Mouse (Mus musculus): ENCODE measurements around the gene Aldh1a3. TPM values are rescaled to one million over a fixed set of nuclear protein-coding genes. Genes with fewer than 3 reads are reported as not detected.

The Aldh1a3 gene
- polyA plus RNA-seq, 1 experiment: 2.0 TPM

DNA sequence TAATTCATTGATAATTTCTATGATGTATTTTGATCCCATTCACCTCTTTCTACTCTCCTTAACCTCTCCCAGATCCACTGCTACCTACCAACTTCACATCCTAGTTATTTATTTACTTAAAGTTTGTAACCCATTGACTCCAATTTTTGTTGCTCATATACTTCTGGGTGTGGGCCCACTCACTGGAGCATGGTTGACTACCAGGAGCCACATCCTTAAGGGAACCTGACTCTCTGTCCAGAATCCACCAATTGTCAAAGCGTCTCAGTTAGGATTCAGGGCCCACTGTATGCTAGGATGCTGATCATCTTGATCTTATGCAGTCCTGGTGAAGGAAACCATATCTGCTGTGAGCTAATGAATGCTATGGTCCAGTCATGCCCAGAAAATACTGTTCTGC, 35.8 kb upstream of the Aldh1a3 start:
- Histone ChIP-seq H3K4me2 (ENCODE audit: low read depth) (no peak overlapping the region), H3K36me3 (ENCODE audit: control insufficient read depth, insufficient read depth) (no peaks in the 10 kb centered on the region), H3ac (ENCODE audit: control insufficient read depth, insufficient read length) (no peak overlapping the region), H3K79me2 (ENCODE audit: control insufficient read depth, insufficient read depth) (no peaks in the 10 kb centered on the region), H3K4me3 (no peak overlapping the region), H3K27me3 (ENCODE audit: control insufficient read depth, insufficient read depth, insufficient read length) (no peaks in the 10 kb centered on the region)
- no peak for TF ChIP-seq REST (IDR thresholded peaks at IDR 0.05; ENCODE audit: insufficient read depth, insufficient read length)
- no peak for TF ChIP-seq CEBPB (IDR thresholded peaks at IDR 0.05; ENCODE audit: insufficient read depth, poor library complexity, severe bottlenecking)
- no peak for TF ChIP-seq MYOD1 (IDR thresholded peaks at IDR 0.05; ENCODE audit: control insufficient read depth in 1 of 3, insufficient read length in 2 of 3, low read depth in 2 of 3)
- TF ChIP-seq TCF3 (IDR thresholded peaks at IDR 0.05; ENCODE audit: insufficient read length, low read depth): no peak
- TF ChIP-seq POLR2A (IDR thresholded peaks at IDR 0.05; ENCODE audit: insufficient read length, low read depth): no peak
- TF ChIP-seq USF1 (IDR thresholded peaks at IDR 0.05; ENCODE audit: low read depth): no peak
- TF ChIP-seq POLR2AphosphoS2 (IDR thresholded peaks at IDR 0.05; ENCODE audit: insufficient read length, low read depth): no peak
- TF ChIP-seq SRF (IDR thresholded peaks at IDR 0.05; ENCODE audit: control insufficient read depth, insufficient read length, low read depth): no peak
- TF ChIP-seq E2F4 (IDR thresholded peaks at IDR 0.05; ENCODE audit: insufficient read depth): no peak
- no peak for TF ChIP-seq TCF12 (IDR thresholded peaks at IDR 0.05; ENCODE audit: insufficient read depth, poor library complexity, severe bottlenecking)
- no peak for TF ChIP-seq MYOG (IDR thresholded peaks at IDR 0.05; ENCODE audit: control insufficient read depth in 1 of 3, insufficient read depth in 1 of 3, insufficient read length in 2 of 3, low read depth in 2 of 3)
- TF ChIP-seq MAX (IDR thresholded peaks at IDR 0.05; ENCODE audit: low read depth): no peak

- no peaks in the 10 kb centered on the region for H3K79me2 ChIP-seq (ENCODE audit: control insufficient read depth, insufficient read depth)
- H3K4me3 ChIP-seq: no peak overlapping the region
- TF ChIP-seq E2F4 (IDR thresholded peaks at IDR 0.05; ENCODE audit: insufficient read depth) (no peak), MAX (IDR thresholded peaks at IDR 0.05; ENCODE audit: low read depth) (no peak), REST (IDR thresholded peaks at IDR 0.05; ENCODE audit: insufficient read depth, insufficient read length) (no peak), USF1 (IDR thresholded peaks at IDR 0.05; ENCODE audit: low read depth) (no peak), CEBPB (IDR thresholded peaks at IDR 0.05; ENCODE audit: insufficient read depth, poor library complexity, severe bottlenecking) (no peak), MYOD1 (IDR thresholded peaks at IDR 0.05; ENCODE audit: control insufficient read depth in 1 of 3, insufficient read length in 2 of 3, low read depth in 2 of 3) (no peak)
Measured at GRCm38 (mm10) chr7:66451622-66452295, 24.4 kb upstream of the Aldh1a3 start.

GRCm38 (mm10) chr7:66449971-66450752, 22.8 kb upstream of the Aldh1a3 start:
- TF ChIP-seq E2F4 (IDR thresholded peaks at IDR 0.05; ENCODE audit: insufficient read depth): no peak
- TF ChIP-seq POLR2A (IDR thresholded peaks at IDR 0.05; ENCODE audit: insufficient read length, low read depth): peak; percentile 49
- Histone ChIP-seq H3K36me3 (ENCODE audit: control insufficient read depth, insufficient read depth) (no peaks in the 10 kb centered on the region), H3K4me3 (peak overlapping the region; percentile 20), H3ac (ENCODE audit: control insufficient read depth, insufficient read length) (no peak overlapping the region), H3K79me2 (ENCODE audit: control insufficient read depth, insufficient read depth) (no peaks in the 10 kb centered on the region), H3K27me3 (ENCODE audit: control insufficient read depth, insufficient read depth, insufficient read length) (no peaks in the 10 kb centered on the region), H3K4me2 (ENCODE audit: low read depth) (peak overlapping the region; percentile 74)

More at GRCm38 (mm10) chr7:66451622-66452295, 24.4 kb upstream of the Aldh1a3 start:
- Histone ChIP-seq H3K27me3 (ENCODE audit: control insufficient read depth, insufficient read depth, insufficient read length) (no peaks in the 10 kb centered on the region), H3ac (ENCODE audit: control insufficient read depth, insufficient read length) (no peak overlapping the region), H3K4me2 (ENCODE audit: low read depth) (no peak overlapping the region), H3K36me3 (ENCODE audit: control insufficient read depth, insufficient read depth) (no peaks in the 10 kb centered on the region)

DNA sequence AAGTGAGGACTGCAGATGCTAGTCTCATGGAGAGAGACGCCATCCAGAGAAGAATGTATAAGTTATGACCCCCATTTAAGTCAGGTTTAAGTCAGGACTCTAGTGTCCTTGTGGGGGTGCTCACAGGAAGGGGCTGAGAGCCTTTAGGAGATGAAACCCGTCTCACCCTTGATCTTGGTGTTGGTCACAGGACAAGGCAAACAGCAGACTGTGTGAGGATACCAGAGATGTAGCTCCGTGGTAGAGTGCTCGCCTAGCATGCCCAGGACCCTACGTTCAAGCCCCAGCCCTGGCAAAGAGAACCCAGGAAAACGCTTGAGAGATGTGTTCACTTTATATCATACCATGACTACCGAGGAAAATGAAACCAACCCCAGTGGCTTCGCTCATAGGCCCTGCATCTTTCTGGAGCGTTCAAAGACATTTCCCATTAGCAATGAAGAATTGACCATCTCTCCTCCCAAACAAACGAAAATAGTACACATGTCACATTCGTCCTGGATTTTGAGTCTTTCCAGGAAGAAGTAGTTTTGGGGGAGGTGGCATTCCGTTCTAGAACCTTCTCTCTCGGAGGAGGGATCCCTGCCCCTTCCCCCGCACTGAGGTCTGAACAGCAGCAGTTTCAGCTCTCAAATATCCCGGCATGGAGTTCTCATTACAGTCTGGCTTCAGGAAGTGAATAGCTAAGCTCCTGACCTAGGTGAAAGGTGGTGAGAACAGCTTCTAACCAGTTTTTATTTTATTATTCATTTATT, 21.6 kb upstream of the Aldh1a3 start:
- no peaks in the 10 kb centered on the region for H3K27me3 ChIP-seq (ENCODE audit: control insufficient read depth, insufficient read depth, insufficient read length)
- H3K36me3 ChIP-seq (ENCODE audit: control insufficient read depth, insufficient read depth): no peaks in the 10 kb centered on the region
- peak overlapping the region; percentile 20 for H3K4me3 ChIP-seq
- no peaks in the 10 kb centered on the region for H3K79me2 ChIP-seq (ENCODE audit: control insufficient read depth, insufficient read depth)
- H3K4me2 ChIP-seq (ENCODE audit: low read depth): peak overlapping the region; percentile 74
- TF ChIP-seq TCF3 (IDR thresholded peaks at IDR 0.05; ENCODE audit: insufficient read length, low read depth): no peak
- no peak for TF ChIP-seq REST (IDR thresholded peaks at IDR 0.05; ENCODE audit: insufficient read depth, insufficient read length)
- no peak for TF ChIP-seq SRF (IDR thresholded peaks at IDR 0.05; ENCODE audit: control insufficient read depth, insufficient read length, low read depth)
- no peak for TF ChIP-seq CEBPB (IDR thresholded peaks at IDR 0.05; ENCODE audit: insufficient read depth, poor library complexity, severe bottlenecking)
- TF ChIP-seq MYOD1 (IDR thresholded peaks at IDR 0.05; ENCODE audit: control insufficient read depth in 1 of 3, insufficient read length in 2 of 3, low read depth in 2 of 3): no peak
- H3ac ChIP-seq (ENCODE audit: control insufficient read depth, insufficient read length): no peak overlapping the region

DNA sequence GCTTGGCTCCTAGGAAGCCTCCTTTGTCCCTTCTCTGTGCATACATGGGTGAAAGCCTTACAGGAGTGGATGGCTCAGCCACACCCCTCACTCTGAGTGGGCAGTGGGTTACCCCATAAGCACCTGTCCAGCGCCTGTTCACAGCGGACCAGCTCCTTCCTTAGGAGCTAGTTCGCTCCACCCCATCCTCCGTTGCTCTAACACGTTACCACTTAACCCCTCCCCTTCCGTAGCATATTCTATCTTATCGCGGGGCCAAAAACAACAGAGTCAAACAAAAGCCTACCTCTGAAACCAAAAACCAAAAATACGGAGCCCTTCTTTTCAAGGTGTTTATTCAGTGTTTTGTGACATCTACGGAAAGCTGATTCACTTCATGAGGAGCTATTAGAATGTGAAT, 21.0 kb upstream of the Aldh1a3 start:
- H3K36me3 ChIP-seq (ENCODE audit: control insufficient read depth, insufficient read depth): no peaks in the 10 kb centered on the region
- H3K4me2 ChIP-seq (ENCODE audit: low read depth): no peak overlapping the region
- H3K4me3 ChIP-seq: no peak overlapping the region
- TF ChIP-seq TCF3 (IDR thresholded peaks at IDR 0.05; ENCODE audit: insufficient read length, low read depth) (no peak), SRF (IDR thresholded peaks at IDR 0.05; ENCODE audit: control insufficient read depth, insufficient read length, low read depth) (no peak), MYOG (IDR thresholded peaks at IDR 0.05; ENCODE audit: control insufficient read depth in 1 of 3, insufficient read depth in 1 of 3, insufficient read length in 2 of 3, low read depth in 2 of 3) (no peak), CEBPB (IDR thresholded peaks at IDR 0.05; ENCODE audit: insufficient read depth, poor library complexity, severe bottlenecking) (no peak), POLR2AphosphoS2 (IDR thresholded peaks at IDR 0.05; ENCODE audit: insufficient read length, low read depth) (no peak), MYOD1 (IDR thresholded peaks at IDR 0.05; ENCODE audit: control insufficient read depth in 1 of 3, insufficient read length in 2 of 3, low read depth in 2 of 3) (no peak), USF1 (IDR thresholded peaks at IDR 0.05; ENCODE audit: low read depth) (no peak), MAX (IDR thresholded peaks at IDR 0.05; ENCODE audit: low read depth) (no peak), POLR2A (IDR thresholded peaks at IDR 0.05; ENCODE audit: insufficient read length, low read depth) (no peak), TCF12 (IDR thresholded peaks at IDR 0.05; ENCODE audit: insufficient read depth, poor library complexity, severe bottlenecking) (no peak), E2F4 (IDR thresholded peaks at IDR 0.05; ENCODE audit: insufficient read depth) (no peak), REST (IDR thresholded peaks at IDR 0.05; ENCODE audit: insufficient read depth, insufficient read length) (no peak)
- no peak overlapping the region for H3ac ChIP-seq (ENCODE audit: control insufficient read depth, insufficient read length)
- no peaks in the 10 kb centered on the region for H3K27me3 ChIP-seq (ENCODE audit: control insufficient read depth, insufficient read depth, insufficient read length)
- H3K79me2 ChIP-seq (ENCODE audit: control insufficient read depth, insufficient read depth): no peaks in the 10 kb centered on the region

Measured in myocyte (in vitro differentiated cells).